Mouse (Mus musculus) cerebellum, adult 9-10 months (tissue): ENCODE measurements around the gene Angel2.
"Not testable (repeated sequence)": the region's sequence is repeated elsewhere in the genome, so short reads cannot be mapped to it uniquely, and the experiment has no call there.

Experiments
- DNase-seq: peaks from one replicate; pipeline ENCODE4 v3.0.0; 2022

Angel2 gene

GRCm38 (mm10) chr1:190924812-190925211 lies at the start of gene Angel2:
Angel2 (plus strand) TSS chr1:190925112.
- DNase-seq = not testable (repeated sequence)

DNA sequence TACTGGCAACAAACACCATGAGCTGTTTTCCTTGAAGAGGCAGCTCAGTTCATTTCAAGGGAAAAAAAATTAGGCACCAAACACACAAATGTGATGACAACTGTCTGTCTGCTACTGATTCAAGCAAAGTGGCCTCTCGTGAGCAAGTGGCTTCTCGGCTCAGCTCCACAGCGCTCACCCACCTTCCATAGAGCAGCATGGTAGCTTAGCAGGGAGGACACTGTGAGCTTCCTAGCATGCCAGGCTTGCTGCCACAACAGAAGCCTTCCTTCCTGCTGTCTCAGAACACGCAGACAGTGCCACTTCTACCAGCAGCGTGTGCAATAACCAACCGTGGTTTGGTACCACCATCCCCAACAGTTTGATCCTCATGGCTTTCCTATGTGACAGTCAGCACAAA lies 49.2 kb upstream of the Angel2 start:
- DNase-seq = no peak

DNA sequence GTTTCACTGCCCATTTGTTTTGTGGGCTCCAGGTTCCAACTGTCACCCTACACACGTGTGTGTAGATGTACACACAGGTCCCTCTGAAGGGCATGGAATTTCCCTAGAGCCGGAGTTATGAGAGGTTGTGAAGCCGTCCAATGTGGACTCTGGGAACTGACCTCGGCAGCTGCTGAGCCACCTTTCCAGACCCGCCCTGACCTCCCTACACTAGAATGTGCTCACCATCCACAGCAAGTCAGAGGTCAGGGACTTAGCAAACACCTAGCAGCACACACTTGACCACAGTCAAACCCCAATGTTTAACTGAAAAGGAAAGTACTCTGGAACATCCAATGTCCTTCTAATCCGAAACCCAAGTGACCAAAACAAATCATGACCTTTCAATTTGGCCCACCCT lies 44.3 kb upstream of the Angel2 start:
- no peak for DNase-seq

GRCm38 (mm10) chr1:190881422-190881821 lies 43.5 kb upstream of the Angel2 start:
- DNase-seq = peak; percentile 50

GRCm38 (mm10) chr1:190886014-190886413 lies 38.9 kb upstream of the Angel2 start:
- no peak for DNase-seq

- DNase-seq = no peak
Measured at GRCm38 (mm10) chr1:190888031-190888430, 36.9 kb upstream of the Angel2 start.

DNA sequence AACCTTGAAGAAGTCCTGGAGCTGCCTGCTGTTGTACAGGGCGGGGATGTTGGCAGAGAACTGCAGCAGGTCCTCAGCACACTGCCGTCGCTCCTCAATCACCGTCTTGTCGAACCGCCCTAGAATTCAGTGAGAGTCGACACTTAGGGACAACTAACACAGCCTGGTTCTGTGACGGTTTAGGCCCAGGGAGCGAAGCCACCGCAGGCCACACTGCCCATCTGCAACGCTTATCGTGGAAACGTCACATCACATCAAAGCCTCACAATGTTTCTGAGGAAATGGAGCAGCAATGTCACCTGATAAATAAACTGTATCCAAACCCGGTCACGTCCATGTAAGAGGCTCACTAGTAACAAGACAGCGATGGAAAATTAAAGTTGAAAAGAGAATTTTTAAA lies 36.3 kb upstream of the Angel2 start:
- DNase-seq = no peak

GRCm38 (mm10) chr1:190893559-190894167 lies 31.2 kb upstream of the Angel2 start:
- no peak for DNase-seq

DNA sequence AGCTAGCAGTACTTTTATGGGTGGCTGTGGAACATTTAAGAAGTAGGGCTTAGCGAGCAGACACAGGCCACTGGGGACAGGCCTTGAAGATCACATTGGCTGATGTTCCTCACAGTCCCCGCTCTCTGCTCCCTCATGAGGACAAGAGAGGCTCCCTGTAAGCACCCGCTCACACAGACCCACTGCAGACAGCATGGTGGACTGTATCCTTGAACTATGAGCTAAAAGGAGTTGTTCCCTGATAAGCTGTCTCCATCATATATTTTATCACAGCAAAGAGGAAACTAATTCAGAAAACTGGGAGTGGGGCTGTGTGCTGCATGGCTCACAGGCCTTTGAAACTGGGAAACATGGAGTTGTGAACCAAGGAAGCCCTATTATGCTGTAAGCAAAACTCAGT lies 26.7 kb upstream of the Angel2 start:
- no peak for DNase-seq

DNA sequence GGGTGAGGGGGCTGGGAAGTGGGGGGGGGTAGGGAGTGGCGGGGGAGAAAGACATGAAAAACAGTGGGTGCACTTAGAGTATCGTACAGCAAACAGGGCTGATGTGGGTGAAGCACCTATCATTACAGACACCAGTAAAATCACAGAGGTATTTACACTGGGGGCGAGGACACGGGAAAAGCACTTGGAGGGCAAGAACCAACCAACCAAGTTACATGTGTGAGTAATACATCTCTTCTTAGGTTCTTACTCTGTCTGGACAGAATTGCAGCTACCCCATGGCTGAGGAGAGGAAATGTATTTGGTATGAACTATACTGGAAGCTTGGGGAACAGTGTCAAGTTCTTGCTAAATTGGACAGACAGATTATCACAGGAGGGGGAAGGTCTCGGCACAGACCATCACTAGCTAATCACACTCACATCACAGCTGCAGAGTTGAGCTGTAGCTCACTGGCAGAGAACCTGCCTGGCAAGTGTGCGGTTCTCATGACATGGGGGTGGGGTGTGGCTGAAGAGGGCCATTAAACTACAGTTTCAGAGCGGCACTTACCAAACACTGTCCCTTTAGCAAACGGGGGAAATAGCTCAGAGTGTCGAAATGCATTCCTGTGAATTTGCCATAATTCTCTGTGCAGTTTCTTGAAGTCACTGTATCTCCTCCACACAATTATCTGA lies 25.9 kb upstream of the Angel2 start:
- DNase-seq = no peak

- no peak for DNase-seq
Measured at GRCm38 (mm10) chr1:190901082-190901481, 23.8 kb upstream of the Angel2 start.

DNA sequence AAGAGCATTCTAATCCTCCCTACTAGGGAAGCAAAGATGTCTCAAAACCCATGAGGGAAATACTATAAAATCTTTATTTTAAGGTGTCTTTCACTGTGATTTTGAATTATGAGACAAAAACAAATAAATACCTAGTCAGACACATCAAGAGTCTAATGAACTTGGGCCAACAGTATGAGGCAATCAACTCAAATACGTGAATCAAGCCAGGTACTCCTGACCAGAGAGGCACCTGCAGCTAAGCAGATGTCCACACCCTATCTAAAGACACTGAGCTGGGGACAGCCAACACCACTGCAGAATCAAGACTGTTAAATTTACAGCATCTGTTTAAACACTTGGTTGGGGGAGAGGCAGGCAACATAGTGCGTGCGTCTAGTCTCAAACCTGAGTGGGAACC lies 20.8 kb upstream of the Angel2 start:
- no peak for DNase-seq

DNA sequence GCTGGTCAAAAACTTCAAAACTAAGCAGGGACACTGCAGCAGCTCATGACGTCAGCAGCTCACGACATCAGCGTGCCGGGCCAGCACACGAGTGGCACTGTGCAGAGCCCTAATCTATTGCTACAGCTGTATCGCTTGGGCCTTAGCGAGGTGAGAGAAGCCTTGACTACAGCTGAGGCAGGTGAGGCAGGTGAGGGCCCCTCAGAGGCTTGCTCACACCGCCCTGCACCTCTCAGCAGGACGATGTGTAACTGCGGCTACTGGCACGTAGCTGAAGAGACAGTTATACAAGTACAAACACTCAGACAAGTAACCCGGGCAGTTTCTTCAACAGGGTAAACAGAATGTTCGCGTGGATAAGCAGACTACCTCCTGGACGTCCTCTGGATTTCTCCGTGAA lies 20.2 kb upstream of the Angel2 start:
- DNase-seq = no peak

DNA sequence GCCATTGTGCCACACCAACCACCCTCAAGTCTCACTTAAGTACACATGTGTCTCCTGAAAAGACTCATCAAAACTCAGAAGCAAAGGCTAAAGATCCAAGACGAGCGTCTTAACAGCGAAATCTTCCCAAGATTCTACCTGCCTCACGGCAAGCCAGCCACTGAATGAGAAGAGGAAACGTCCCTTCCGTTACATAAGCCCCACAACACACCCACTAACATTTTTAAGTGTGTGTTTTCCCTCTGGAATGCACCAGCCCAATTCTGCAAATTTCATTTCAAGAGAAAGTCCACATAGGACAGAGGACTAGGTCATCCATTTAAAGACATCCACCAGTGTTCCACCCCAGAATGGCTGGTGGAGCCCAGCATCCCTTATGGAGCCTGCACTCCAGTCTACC lies 14.1 kb upstream of the Angel2 start:
- no peak for DNase-seq

GRCm38 (mm10) chr1:190911415-190912123 lies 13.3 kb upstream of the Angel2 start, which contains the start of gene Rps6kc1:
Rps6kc1 (minus strand) TSS chr1:190911770.
- DNase-seq = peak; percentile 78

GRCm38 (mm10) chr1:190912623-190913022 lies 12.3 kb upstream of the Angel2 start:
- no peak for DNase-seq

DNA sequence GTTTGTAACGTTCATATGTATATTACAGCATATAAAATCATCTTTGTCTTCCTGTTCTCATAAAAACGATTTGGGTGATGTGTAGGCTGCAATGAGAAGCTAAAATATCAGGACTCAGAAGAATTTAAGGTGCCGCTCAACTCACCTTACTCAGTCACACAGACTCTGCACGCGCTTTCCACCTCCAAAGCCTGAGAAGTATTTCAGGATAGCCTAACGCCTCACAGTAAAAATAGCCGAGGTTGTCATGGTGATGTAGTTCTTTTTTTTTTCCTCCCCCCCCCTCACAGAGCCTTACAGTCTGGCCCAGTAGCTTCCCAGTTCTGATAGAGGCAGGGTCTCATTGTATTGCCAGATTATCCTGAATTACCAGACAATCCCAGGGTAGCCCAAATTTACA lies 6.0 kb upstream of the Angel2 start:
- no peak for DNase-seq

DNA sequence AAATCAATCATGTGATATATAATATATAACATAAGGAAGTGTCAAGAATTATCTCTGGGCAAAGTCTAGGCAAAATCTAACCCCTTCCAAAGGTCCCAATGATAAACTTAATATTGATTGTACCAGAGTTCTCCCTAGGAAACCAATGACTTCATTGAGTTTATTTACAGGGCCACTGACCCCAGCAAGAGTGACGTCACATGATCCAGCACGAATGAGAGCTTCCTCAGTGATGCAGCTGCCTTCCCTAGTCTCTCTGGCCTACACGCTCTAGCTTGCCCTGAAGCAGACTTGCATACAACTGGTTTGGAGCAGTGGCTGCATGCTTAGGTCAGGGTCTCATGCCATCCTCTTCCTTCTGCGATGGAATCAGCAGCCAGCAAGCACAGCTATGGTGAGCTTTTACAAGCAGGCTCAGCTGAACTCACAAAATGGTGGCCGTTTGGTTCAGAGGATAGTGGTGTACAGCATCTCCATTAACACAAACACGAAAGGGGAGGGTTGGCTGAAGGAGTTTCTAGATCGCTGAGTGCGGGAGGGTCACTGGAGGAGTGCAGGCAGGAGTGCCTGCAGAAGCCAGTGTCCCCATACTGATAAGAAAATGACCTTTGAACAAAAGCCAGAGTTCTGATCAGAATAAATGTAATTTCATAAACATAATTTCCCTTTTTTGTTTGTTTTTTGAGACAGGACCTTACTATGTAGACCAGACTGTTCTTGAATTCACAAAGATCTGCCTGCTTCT lies 5.0 kb upstream of the Angel2 start:
- DNase-seq = no peak

DNA sequence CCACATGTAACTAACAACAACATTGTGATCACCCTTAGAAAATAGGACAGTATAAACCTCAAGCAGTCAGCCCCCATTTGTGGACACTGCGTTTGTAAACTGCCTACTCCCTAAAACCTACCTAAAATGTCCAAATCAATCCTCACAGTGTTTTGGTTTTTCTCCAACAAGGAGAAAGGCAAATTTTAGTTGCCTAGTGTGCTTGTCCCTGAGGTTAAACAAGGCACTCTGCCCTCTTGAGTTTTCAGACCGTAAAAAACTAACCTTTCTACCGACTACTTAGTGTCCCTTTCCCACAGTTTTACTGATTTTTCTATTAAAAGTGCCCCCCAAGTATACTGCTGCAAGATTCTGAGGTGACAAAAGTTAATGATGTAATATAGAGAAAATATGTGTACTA lies 2.4 kb downstream of the Angel2 start:
- no peak for DNase-seq

DNA sequence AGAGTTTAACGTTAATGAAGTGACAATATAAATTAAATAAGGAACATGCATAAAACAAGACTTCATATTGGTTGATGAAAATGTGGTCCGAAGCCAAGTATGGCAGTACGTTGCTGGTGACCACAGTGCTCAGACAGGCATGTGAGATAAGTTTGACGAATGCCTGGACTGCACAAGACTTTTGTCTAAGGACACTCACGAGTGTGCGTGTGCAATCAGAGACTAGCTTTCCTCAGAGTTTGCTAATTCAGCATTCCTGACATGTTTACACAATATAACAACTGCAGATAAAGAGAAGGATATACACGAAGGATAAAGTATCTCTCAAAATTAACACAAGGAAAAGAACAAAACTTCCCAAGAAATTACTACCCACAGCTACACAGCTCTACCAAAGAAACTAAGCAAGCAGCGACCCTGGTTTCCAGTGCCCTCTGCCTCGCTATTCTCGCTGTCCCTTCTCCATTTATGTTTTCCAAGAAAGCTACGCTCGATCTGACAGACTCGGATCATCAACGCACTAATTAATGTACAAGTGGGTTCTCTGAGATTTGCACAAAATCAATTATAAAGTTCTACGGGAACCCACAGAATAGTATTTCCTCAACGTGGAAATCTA lies 2.9 kb downstream of the Angel2 start:
- peak; percentile 51 for DNase-seq

- peak; percentile 98 for DNase-seq
Measured at GRCm38 (mm10) chr1:190928370-190929009, 3.6 kb downstream of the Angel2 start.

GRCm38 (mm10) chr1:190929010-190929695 lies 4.2 kb downstream of the Angel2 start:
- peak; percentile 67 for DNase-seq
